Mouse (Mus musculus) hindbrain, postnatal 0 days (tissue): ENCODE results near the gene Nptn. TPM values are rescaled to one million over a fixed set of nuclear protein-coding genes. Genes with fewer than 3 reads are reported as not detected.
"Not testable (repeated sequence)": the region's sequence is repeated elsewhere in the genome, so short reads cannot be mapped to it uniquely, and the experiment has no call there.

Experiments used
- ATAC-seq: fragments of 200-750 bp; cut with Nextera tagmentation; 2 replicates; pipeline ENCODE4 v1.8.0; 2017; ENCODE audit warnings: mild to moderate bottlenecking, moderate TSS enrichment, moderate library complexity
- DNase-seq: peaks from one replicate; pipeline ENCODE4 v3.0.0-alpha.2; 2015; ENCODE audit warnings: low spot score
- H3K27ac ChIP-seq: fragments of 300-500 bp; sonication (generic); 2 replicates; pipeline ENCODE4 v1.5.1; 2014; ENCODE audit warnings: mild to moderate bottlenecking
- H3K27me3 ChIP-seq: fragments of 300-500 bp; sonication (generic); 2 replicates; pipeline ENCODE4 v1.6.1; 2014; ENCODE audit warnings: low read length, mixed read lengths; ENCODE audit not compliant: insufficient read depth
- H3K36me3 ChIP-seq: fragments of 300-500 bp; sonication (generic); 2 replicates; pipeline ENCODE4 v1.6.1; 2014; ENCODE audit warnings: low read length, mixed read lengths; ENCODE audit not compliant: insufficient read depth
- H3K4me1 ChIP-seq: fragments of 300-500 bp; sonication (generic); 2 replicates; pipeline ENCODE4 v1.6.1; 2014; ENCODE audit warnings: antibody characterized with exemption, low read length, mixed read lengths; ENCODE audit not compliant: insufficient read depth
- H3K4me2 ChIP-seq: fragments of 300-500 bp; sonication (generic); 2 replicates; pipeline ENCODE4 v1.6.1; 2014; ENCODE audit warnings: low read depth, mild to moderate bottlenecking, low read length, moderate library complexity, mixed read lengths
- H3K4me3 ChIP-seq: fragments of 300-500 bp; sonication (generic); 2 replicates; pipeline ENCODE4 v1.5.1; 2014; ENCODE audit warnings: low read length
- H3K9ac ChIP-seq: fragments of 300-500 bp; sonication (generic); replicated peaks from 2 replicates; pipeline ENCODE4 v1.6.1; 2014; ENCODE audit warnings: mild to moderate bottlenecking, low read length, moderate library complexity, mixed read lengths
- H3K9me3 ChIP-seq: fragments of 300-500 bp; sonication (generic); 2 replicates; pipeline ENCODE4 v1.6.1; 2016; ENCODE audit warnings: low read length, mixed read lengths
- CTCF ChIP-seq: IDR thresholded peaks from 2 replicates; pipeline ENCODE4 v1.5.1; 2016; ENCODE audit warnings: antibody characterized with exemption, control low read depth, low read depth
- WGBS: fragments of 180-500 bp; shearing (Covaris S2); extraction: QIAGEN DNeasy Blood & Tissue Kit; methylation state at CpG from one replicate; pipeline ENCODE4 v1.1.7; 2014; 5-methylcytosine and 5-hydroxymethylcytosine counted together
- polyA plus RNA-seq: library from polyadenylated mRNA; unstranded; fragments of >200 nt; fragmentation: Nextera tagmentation; extraction: Ambion mirVana; gene quantifications from 2 replicates; pipeline ENCODE4 v1.2.1, GENCODE M21; 2015
- total RNA-seq: library from RNA; depleted of rRNA; stranded (reverse); fragments of >200 nt; gene quantifications from 2 replicates; pipeline ENCODE4 v1.2.3, GENCODE M21; 2014

Gene Nptn
- total and polyA plus RNA-seq, 2 experiments from 2014 or later: 268 to 598 TPM

GRCm38 (mm10) chr9:58580453-58581195, 1.4 kb upstream of the Nptn start:
- not testable (repeated sequence) for H3K4me3 ChIP-seq, ATAC-seq, H3K9me3 ChIP-seq, DNase-seq, H3K27me3 ChIP-seq, H3K4me1 ChIP-seq, H3K36me3 ChIP-seq, H3K9ac ChIP-seq, H3K4me2 ChIP-seq
- H3K27ac ChIP-seq: peak overlapping the region; percentile 83; the same call in 1 of the 2 replicates
- TF ChIP-seq CTCF: peak; percentile 7; the same call in 1 of the 2 replicates
- WGBS: 80% methylated on average over 10 of the region's 10 CpGs

- 37% methylated on average over 8 of the region's 8 CpGs for WGBS
- peak; percentile 38 for TF ChIP-seq CTCF
Measured at GRCm38 (mm10) chr9:58581283-58581930, 633 bp upstream of the Nptn start.

GRCm38 (mm10) chr9:58582581-58583266, 684 bp downstream of the Nptn start:
- Histone ChIP-seq H3K27ac (peak overlapping the region; percentile 99), H3K9ac (peak overlapping the region; percentile 97), H3K4me1 (no peaks in the 10 kb centered on the region), H3K4me2 (peak overlapping the region; percentile 76), H3K36me3 (no peaks in the 10 kb centered on the region), H3K27me3 (no peaks in the 10 kb centered on the region), H3K4me3 (peak overlapping the region; percentile 93), H3K9me3 (no peaks in the 10 kb centered on the region)
- under 1% methylated on average over 41 of the region's 42 CpGs for WGBS
- DNase-seq (peak; percentile 45), ATAC-seq (no peak)
- TF ChIP-seq CTCF: no peak

More at GRCm38 (mm10) chr9:58581283-58581930, 633 bp upstream of the Nptn start:
- Histone ChIP-seq H3K4me1 (no peaks in the 10 kb centered on the region), H3K9ac (peak overlapping the region; percentile 53), H3K4me2 (peak overlapping the region; percentile 73), H3K36me3 (no peaks in the 10 kb centered on the region), H3K27ac (peak overlapping the region; percentile 83), H3K9me3 (no peaks in the 10 kb centered on the region), H3K4me3 (peak overlapping the region; percentile 93), H3K27me3 (no peaks in the 10 kb centered on the region)
- ATAC-seq: no peak; the same call in 1 of the 2 replicates
- no peak for DNase-seq

DNA sequence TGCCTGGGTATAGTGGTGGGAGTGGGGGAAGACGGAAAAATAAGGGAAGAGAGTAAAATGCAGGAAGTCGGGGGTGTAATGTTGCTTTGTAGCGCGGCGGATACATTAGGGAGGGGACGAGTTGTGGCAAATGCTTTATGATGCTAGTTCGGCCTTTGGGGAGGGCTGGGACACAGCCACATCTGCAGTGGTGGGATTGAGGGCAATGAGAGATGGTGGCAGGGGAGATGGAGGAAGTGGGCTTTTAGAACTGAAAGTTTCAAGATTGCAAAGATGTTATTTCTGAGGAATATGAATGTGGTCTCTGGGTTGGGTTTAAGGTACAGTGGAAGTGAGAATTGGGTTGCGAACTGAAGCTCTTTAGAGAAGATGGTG, 1.2 kb downstream of the Nptn start:
- Histone ChIP-seq H3K27me3 (no peaks in the 10 kb centered on the region), H3K9ac (peak overlapping the region; percentile 97), H3K4me2 (peak overlapping the region; percentile 76), H3K9me3 (no peaks in the 10 kb centered on the region), H3K36me3 (no peaks in the 10 kb centered on the region), H3K4me3 (peak overlapping the region; percentile 93), H3K4me1 (no peaks in the 10 kb centered on the region), H3K27ac (peak overlapping the region; percentile 99)
- DNase-seq: peak; percentile 27
- ATAC-seq: no peak
- 2% methylated on average over 8 of the region's 8 CpGs for WGBS
- no peak for TF ChIP-seq CTCF

DNA sequence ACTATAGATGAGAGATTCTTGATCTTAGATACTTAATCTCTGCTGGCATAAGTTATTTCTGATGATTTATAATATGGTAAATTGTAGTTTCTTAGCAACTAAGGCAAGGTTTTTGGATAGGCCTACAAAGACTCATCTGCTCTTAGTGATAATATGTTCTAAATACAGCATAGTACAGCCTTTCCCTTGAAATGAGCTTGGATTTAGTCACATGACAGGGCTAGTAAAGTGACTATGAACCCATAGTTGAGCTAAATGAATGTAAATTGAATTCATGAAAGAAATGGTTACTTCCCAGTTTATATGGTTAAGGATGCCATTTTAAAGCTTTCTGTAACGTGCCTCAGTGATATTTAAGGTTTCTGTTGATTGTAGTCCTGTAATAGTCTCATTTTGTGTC, 2.3 kb downstream of the Nptn start:
- no peaks in the 10 kb centered on the region for H3K4me1 ChIP-seq
- no peak for DNase-seq
- no peak overlapping the region for H3K27ac ChIP-seq
- H3K36me3 ChIP-seq: no peaks in the 10 kb centered on the region
- peak overlapping the region; percentile 76 for H3K4me2 ChIP-seq
- H3K9me3 ChIP-seq: no peaks in the 10 kb centered on the region
- TF ChIP-seq CTCF: no peak
- H3K4me3 ChIP-seq: no peak overlapping the region; the same call in 1 of the 2 replicates
- 67% methylated on average over 1 of the region's 1 CpGs for WGBS
- ATAC-seq: no peak
- H3K9ac ChIP-seq: no peak overlapping the region
- no peaks in the 10 kb centered on the region for H3K27me3 ChIP-seq

DNA sequence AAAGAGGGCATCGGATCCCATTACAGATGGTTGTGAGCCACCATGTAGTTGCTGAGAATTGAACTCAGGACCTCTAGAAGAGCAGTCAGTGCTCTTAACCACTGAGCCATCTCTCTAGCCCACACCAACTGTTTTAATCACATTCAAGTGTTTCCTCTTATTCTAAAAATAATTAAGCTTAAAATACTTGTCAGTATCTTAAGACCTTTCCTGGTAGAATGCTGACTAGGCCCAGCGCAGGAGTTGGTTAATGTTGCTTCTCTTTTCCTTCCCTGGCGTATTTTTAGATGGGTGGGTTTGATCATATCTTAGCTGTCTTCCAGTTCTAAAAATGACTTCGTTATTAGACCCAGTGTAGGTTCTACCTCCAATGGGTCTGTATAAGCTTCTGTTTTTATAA, 6.6 kb downstream of the Nptn start:
- WGBS: 93% methylated on average over 4 of the region's 4 CpGs
- TF ChIP-seq CTCF: no peak
- Histone ChIP-seq H3K27me3 (no peaks in the 10 kb centered on the region), H3K4me2 (no peak overlapping the region), H3K4me1 (no peaks in the 10 kb centered on the region), H3K9me3 (no peaks in the 10 kb centered on the region), H3K4me3 (no peak overlapping the region), H3K36me3 (no peaks in the 10 kb centered on the region), H3K9ac (no peak overlapping the region), H3K27ac (no peak overlapping the region)
- no peak for ATAC-seq
- no peak for DNase-seq
